Mouse (Mus musculus): ENCODE data around the gene Taco1. TPM values are rescaled to one million over a fixed set of nuclear protein-coding genes. Genes with fewer than 3 reads are reported as not detected.

The Taco1 gene
- total RNA-seq, 2 experiments from 2014 or later: 15.1 to 15.2 TPM

DNA sequence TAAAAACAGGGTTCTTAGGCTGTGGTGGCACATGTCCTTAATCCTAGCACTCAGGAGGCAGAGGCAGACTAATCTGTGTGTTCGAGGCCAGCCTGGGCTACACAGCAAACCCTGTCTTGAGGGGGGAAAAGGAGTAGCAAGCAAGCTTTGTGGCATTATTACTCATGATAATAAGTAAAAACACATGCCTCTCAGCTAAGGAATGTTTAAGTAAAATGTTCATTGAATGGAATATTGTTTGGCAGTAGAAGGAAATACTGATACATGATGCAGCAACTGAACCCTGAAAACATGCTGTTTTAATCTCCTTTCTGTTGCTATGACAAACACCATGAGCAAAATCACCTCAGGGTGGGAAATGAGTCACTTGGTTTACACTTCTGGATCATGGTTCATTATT lies 4.5 kb upstream of the Taco1 start:
- DNase-seq (ENCODE audit: low spot score in 2 of 2): no peak

DNA sequence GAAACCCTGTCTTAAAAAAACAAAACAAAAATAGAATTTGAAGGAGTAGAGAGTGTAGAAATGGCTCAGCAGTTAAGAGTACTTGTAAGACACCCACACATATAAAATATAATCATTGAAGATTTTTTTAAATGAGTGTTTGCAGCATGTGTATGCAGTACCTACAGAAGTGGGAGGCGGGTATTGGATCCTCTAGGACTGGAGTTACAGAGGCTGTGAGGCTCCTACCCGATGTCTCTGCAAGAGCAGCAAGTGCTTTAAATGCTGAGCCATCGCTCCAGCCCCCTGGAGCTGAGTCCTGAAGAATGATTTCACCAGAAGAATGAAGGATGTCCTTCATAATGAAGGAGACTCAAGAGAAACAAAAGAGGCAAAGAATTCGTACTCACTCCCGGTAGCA lies 2.1 kb upstream of the Taco1 start:
- no peak for DNase-seq (ENCODE audit: low spot score in 2 of 2)

DNA sequence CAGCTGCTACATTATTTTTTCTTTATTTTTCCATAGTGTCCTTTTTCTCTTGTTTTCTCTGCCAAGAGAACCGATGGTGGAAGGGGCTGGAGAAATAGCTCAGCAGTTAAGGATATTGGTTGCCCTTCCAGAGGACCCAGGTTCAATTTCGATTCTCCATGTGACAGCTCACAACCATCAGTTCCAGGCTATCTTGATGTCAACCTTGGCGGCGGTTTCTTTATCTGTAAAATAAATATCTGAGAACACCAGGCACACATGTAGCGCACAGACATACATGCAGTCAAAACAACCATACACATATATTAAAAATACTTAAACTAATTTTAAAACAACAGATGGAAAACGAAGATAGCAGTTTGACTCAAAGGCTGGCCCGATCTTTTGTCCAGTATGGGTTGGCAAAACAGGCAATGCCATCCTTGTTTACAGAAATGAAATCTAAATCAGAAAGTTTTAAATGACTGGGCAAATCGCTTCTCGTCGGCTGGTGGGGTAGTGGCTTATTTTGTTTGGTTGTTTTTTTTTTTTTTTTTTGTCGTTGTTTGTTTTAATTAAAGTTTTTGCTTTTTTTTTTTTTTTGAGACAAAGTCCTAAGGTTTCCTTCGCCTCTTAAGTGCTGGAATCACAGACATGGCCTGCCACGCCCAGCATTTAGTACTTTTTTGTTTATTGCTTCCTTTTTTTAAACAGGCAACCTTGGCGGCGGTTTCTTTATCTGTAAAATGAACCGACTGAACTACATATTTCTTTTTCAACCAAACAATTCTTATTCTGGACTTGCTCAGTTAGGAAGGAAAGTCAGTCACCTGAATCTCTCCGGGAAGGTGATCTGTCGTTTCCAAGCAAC lies 563 bp upstream of the Taco1 start:
- no peak for DNase-seq (ENCODE audit: low spot score in 2 of 2)

DNA sequence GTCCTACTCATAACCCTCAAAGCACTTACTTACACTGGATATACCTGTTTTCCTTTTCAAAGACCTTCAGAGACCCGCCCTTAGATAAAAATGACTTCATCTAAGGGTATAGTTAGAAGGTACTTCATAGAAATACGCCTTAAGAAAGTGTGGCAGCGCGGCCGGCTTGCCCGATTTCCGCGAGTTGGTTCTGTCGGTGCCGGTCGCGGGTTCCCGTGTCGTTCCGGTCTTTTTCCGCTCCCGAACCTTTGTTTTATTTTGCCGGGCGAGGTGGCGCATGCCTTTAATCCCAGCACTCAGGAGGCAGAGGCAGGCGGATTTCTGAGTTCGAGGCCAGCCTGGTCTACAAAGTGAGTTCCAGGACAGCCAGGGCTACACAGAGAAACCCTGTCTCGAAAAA lies 755 bp downstream of the Taco1 start:
- peak; percentile 23 to 24 for DNase-seq (ENCODE audit: low spot score in 2 of 2)

DNA sequence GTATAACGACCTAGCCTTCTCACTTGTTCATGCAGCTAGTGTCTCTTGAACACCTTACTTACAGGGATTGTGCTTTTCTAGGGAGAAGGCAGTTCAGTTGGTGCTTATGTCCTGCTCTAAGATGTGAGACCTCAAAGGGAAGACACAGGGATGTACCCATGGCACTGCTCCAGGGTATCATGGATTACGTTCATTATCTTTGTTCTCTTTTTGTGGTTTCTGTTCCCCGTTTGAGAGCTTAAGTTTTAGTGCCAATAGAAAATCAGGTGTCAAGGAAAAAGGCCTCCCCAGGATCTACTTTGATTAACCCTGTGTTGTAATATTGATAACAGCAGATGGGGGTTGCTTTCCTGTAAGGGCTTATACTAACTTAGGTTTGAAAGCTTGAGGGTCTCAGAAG lies 7.9 kb downstream of the Taco1 start:
- DNase-seq (ENCODE audit: low spot score in 2 of 2): no peak

DNA sequence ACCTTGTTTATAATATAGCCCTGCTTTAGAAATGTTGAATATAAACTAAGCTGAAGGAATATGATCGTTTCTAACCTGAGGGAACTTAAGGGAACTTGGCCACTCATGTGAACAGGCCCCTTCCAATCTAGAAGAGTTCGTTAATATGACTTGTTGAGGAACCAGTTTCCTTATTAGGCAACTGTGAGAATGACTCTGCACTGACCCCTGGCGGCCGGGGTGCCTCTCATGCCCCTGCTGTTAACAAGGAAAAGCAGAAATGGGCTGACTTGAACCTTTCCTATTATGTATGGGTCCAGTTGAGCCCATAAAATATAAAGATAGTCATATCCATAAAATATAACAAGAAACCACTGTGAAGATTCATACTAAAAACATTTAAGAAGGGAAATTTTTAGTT lies 10.5 kb downstream of the Taco1 start:
- peak; percentile 67 to 74 for DNase-seq (ENCODE audit: low spot score in 2 of 2)

DNA sequence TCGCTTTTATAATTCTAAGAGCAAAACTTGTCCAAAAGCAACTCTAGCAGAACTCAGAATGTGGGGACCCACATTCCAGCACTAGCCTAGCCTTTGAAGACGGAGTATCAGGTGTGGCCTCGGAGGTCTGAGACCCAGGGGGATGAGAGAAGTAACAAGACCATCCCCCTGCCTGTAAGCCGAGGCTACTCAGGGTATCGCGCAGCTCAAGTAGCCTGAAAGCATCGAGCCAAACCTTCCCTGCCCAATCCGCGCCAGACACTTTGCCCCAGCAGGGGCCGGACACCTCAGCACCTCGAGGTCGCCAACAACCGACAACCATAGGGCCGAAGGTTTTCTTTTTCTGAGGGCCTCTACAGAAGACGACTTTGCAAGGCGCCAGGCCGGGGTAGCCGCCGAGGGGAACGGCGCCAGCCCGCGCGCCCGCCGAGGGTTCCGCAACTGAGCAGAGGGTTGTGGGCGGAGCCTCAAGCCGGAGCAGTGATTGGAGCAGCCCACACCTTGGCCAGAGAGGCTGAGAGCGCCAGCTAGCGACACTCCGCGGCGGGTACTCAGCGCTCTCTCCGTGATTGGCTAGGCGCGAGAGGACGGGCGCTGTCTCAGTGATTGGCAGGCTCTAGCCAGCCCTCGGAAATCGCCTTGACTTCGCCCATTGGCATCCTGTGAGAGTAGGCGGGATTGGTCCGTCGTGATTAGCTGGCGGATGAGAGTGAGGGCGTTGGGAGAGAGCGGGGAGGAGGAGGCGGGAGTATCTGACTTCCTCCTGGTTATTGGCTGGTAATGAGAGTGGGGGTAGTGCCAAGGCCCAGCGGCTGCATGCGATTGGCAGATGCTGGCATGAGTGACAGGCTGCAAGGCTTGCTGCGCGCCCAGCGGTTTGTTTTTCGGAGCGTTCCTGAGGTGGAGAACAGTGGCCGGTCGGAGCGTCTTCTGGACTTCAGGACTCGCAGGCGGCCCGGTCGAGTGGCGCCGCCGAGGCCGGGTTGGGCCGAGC lies 18.1 kb downstream of the Taco1 start, which contains the start of gene Map3k3:
TSS of gene Map3k3 (plus strand) at position 906 of the 994 bp plus-strand sequence.
- DNase-seq (ENCODE audit: low spot score in 2 of 2): peak; percentile 98 to 99

DNA sequence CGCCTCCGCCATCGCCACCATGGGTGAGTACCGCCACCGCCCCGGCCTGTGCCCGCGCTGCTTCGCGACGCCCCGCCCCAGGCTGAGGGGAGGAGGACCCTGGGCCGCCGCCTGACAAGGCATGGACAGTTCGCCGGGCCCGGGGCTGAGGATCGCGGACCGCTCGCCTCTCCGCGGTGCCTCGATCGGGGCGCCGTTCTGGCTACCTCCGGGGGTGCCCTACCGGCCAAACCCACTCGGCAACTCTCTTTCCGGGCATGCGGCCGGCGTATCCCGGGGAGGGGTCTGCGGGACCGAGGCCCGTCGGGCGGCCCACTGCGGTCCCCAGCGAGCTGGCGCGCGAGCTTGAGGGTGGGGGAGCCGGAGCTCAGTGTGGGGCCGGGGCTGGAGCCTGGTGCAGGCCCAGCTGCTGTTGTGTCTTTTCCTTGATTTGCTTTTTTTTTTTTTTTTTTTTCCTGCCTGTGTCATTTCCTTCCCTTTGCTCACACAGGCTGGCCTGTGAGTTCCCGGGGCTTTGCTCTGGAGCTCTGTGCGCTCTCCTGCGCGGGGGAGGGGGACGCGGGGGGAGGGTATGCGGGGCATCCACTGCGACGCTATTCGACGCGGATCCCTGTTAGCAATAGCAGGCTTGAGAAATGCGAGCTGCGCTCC lies 19.2 kb downstream of the Taco1 start:
- DNase-seq (ENCODE audit: low spot score in 2 of 2): peak; percentile 74 to 79

DNA sequence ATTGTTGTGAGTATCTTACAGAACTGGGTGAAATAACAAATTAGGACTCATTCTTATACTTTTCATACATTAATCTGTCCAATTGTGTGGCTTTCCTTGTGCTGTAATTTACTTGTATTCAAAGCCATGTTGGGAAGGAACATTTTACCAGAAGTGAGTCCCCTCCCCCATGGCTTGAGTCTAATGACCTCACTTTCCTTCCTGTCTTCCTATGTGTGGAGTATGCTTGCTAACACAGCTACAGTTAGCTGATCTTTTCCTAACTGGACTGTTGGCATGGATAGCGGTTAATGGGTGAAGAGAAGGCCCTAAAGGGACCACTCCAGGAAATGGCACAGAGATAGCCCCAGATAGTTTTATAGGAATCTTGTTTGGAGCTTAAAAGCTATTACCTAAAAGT lies 32.4 kb downstream of the Taco1 start:
- DNase-seq (ENCODE audit: low spot score in 2 of 2): no peak

DNA sequence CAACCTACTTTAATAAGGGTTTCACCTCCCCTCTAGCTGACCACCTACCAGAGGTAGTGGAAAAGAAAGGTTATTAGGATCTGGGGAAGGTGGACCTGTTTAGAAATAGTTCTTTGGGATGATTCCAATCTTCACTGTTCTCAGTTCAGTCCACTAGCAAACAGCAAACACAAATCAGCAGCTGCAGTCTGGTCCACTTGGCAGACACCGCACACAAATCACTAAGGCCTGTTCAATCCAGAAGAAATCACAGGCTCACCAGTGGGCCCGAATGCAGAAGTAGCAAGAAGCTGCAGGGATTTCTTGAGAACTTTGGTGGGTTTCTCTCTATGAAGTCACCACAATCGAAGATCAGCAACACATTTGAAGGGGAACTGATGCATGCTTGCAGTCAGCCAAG lies 37.0 kb downstream of the Taco1 start:
- no peak for DNase-seq (ENCODE audit: low spot score in 2 of 2)

DNA sequence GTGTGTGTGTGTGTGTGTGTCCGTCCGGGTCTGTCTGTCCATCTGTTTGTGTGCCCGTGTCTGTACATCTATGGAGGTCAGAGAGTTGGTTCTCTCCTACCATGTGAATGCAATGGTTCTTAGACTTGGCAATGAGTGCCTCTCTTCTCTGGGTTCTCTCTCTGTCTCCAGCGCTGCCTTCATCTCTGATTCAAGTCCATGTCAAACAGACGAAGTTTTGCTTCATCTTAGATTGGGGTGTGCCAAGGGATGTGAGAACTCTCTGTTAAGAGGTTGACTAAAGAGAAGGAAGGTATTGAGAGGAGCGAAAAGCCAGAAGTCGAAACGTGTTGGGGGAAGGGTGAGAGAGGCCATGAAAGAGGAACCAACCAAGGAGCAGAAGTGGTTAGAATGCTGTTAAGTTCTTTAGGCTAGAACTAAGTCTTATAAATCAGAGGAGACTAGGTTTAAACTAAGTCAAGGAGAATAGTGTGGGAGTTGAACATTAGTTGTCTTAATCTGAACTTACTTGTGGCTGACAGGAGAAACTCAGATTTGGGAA lies 40.3 kb downstream of the Taco1 start:
- no peak for DNase-seq (ENCODE audit: low spot score in 2 of 2)

DNA sequence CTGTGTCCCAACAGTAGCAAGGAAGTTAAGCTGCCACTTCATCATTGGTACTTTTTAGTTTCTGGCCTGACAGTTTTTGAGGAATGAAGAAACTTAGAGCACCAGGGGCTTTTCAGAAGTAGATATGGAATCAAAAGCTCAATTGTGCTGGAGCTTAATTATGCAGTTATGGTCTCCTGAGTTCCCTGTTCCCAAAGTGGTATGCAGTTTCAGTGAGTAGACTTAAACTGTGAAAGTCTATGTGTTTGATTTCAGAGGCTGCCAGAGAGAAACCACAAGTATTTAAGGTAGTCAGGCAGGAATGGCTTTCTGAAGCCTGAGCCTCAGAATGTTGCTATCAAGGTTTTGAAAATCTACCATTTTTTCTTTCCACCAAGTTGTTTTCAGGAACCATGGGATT lies 45.8 kb downstream of the Taco1 start:
- no peak for DNase-seq (ENCODE audit: low spot score in 2 of 2)

DNA sequence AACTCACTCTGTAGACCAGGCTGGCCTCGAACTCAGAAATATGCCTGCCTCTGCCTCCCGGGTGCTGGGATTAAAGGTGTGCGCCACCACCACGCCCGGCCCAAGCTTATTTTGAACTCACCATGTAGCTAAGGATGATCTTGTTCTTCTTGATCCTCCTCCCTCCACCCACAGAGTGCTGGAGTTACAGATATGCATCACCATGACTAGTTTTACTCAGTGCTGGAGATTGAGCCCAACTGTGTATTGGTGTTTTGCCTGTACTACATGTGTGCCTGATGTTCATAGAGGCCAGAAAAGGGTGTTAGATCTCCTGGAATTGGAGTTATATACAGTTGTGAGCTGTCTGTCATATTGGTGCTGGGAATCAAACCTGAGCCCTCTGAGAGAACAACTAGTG lies 56.4 kb downstream of the Taco1 start:
- DNase-seq (ENCODE audit: low spot score in 2 of 2): no peak

DNA sequence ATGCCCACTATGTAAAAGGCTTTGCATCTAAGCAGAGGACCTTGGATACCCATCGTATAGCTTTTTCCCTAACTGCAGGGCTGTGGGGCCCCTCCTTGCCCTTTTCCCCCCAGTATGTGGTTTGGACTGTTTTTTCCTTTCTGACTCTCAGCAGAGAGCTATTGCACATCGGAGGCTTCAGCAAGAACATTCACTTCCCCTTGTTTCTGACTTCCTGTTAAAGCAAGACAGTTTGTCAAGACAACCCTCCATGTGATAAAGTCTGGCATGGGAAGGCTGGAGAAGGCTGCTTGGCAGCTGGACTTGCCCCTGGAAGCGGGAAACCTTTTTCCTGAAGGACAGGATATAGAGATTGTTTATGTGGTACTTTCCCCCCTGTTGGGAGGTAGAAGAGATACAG lies 56.9 kb downstream of the Taco1 start:
- DNase-seq (ENCODE audit: low spot score in 2 of 2): no peak

Other genes starting within 250 kb of the Taco1 start
- gene Cyb561, start 112.7 kb upstream of the Taco1 start, total RNA-seq (2021): 10 to 100 TPM; 31.6 to 42.5 TPM
- gene Ace, start 98.1 kb upstream of the Taco1 start, total RNA-seq (2021): 10 to 100 TPM; 11.1 to 12.6 TPM
- not detected for gene Ace3, start 71.4 kb upstream of the Taco1 start, total RNA-seq (2021)
- under 1 TPM; 0.76 to 0.82 TPM for gene Kcnh6, start 57.9 kb upstream of the Taco1 start, total RNA-seq (2021)
- 100 to 1,000 TPM; 184 to 190 TPM for gene Dcaf7, start 29.2 kb upstream of the Taco1 start, total RNA-seq (2021)
- 10 to 100 TPM; 26.7 to 27.7 TPM for gene Map3k3, start 18.6 kb downstream of the Taco1 start, total RNA-seq (2021)
- gene Gm10840, start 94.8 kb downstream of the Taco1 start, total RNA-seq (2021): not detected
- gene Limd2, start 94.8 kb downstream of the Taco1 start, total RNA-seq (2021): 100 to 1,000 TPM; 100 to 112 TPM
- 10 to 100 TPM; 28.8 to 32.3 TPM for gene Strada, start 136.1 kb downstream of the Taco1 start, total RNA-seq (2021)
- gene Ccdc47, start 150.3 kb downstream of the Taco1 start, total RNA-seq (2021): 100 to 1,000 TPM; 101 to 102 TPM
- gene Ddx42, start 150.9 kb downstream of the Taco1 start, total RNA-seq (2021): 10 to 100 TPM; 70.6 to 80.4 TPM
- 10 to 100 TPM; 37.8 to 39.4 TPM for gene Ftsj3, start 190.0 kb downstream of the Taco1 start, total RNA-seq (2021)
- 100 to 1,000 TPM; 132 to 133 TPM for gene Psmc5, start 190.1 kb downstream of the Taco1 start, total RNA-seq (2021)
- gene Smarcd2, start 206.9 kb downstream of the Taco1 start, total RNA-seq (2021): 10 to 100 TPM; 22.0 to 23.0 TPM
- gene Tcam1, start 210.6 kb downstream of the Taco1 start, total RNA-seq (2021): under 1 TPM; 0.16 to 0.20 TPM
- not detected for gene Gh, start 235.8 kb downstream of the Taco1 start, total RNA-seq (2021)
- gene Cd79b, start 248.7 kb downstream of the Taco1 start, total RNA-seq (2021): under 1 TPM; 0.38 to 0.59 TPM

Measured in layer of hippocampus, postnatal 10 days (tissue).